Mouse (Mus musculus) ES-E14 (cell line): Measurements from ENCODE around the gene Gm16485.

ENCODE experiments used
- CHD2 ChIP-seq: IDR thresholded peaks from 2 replicates; pipeline ENCODE4 v1.6.1; 2014; ENCODE audit warnings: mild to moderate bottlenecking, low read depth, low read length, inconsistent platforms
- ZC3H11A ChIP-seq: IDR thresholded peaks from 2 replicates; pipeline ENCODE4 v1.6.1; 2012; ENCODE audit warnings: low read depth, mild to moderate bottlenecking, inconsistent platforms, low read length, borderline replicate concordance

DNA sequence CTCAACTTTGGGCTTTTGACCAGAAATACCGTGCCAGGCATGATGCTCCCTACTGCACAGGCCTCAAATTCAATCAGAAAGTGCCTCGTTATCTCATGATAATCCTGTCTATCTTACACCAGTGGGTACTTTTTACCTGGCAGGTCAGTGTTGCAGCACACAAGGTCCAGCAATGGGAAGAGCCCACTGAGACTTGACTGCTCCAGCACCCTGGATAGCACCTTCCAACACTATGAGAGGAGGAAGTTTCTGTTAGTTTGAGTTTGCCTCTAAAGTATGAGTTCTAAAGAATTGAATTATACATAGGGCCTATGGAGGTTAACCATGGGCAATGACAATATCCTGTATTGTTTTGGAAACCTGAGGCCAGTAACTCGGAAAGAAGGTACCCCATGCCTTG lies 10.7 kb downstream of the Gm16485 start:
- TF ChIP-seq CHD2: no peak
- no peak for TF ChIP-seq ZC3H11A
